Mouse (Mus musculus): Measurements from ENCODE around the gene Ptges.
"Not testable (repeated sequence)": the region's sequence is repeated elsewhere in the genome, so short reads cannot be mapped to it uniquely, and the experiment has no call there.

The Ptges gene

GRCm38 (mm10) chr2:30930846-30931245 is 1.2 kb upstream of the Ptges start:
- ATAC-seq (ENCODE audit: insufficient number of reproducible peaks, low FRiP score, low TSS enrichment), result not testable (repeated sequence)

- ATAC-seq (ENCODE audit: insufficient number of reproducible peaks, low FRiP score, low TSS enrichment), result no peak
Measured at GRCm38 (mm10) chr2:30928893-30929482, 675 bp downstream of the Ptges start.

- no peak for ATAC-seq (ENCODE audit: insufficient number of reproducible peaks, low FRiP score, low TSS enrichment)
Measured at GRCm38 (mm10) chr2:30927844-30928628, 1.6 kb downstream of the Ptges start.

DNA sequence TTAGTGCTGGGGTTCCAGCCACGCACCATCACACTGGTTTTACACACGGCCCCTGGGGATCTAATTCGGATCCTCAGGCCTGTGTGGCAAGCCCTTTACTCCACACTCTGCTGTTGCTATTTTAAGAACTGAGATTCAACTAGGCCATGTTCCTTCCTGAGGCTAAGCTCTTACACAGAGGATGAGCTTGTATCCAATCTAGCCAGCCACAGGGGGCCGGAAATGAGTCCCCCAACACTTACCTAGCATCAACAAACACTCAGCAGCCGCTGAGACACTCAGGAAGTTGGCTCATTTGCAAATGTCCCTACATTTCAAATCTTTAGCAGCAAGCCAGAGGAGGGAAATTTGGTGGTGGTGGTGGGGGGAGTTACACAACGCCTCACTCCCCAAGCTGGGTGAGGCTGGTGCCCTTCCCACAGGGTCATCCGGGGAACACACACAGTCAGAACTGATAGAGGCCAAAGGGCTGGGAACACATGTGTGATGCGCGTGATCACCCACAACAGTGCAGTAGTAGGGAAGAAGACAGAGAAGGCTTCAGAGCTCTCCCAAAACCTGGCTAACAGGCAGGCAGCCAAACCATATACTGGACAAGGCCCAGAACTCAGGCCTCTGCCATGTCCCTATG is 2.4 kb downstream of the Ptges start:
- ATAC-seq (ENCODE audit: insufficient number of reproducible peaks, low FRiP score, low TSS enrichment), result no peak

- ATAC-seq (ENCODE audit: insufficient number of reproducible peaks, low FRiP score, low TSS enrichment), result no peak
Measured at GRCm38 (mm10) chr2:30926381-30926780, 3.3 kb downstream of the Ptges start.

GRCm38 (mm10) chr2:30925181-30925580 is 4.5 kb downstream of the Ptges start:
- ATAC-seq (ENCODE audit: insufficient number of reproducible peaks, low FRiP score, low TSS enrichment), result no peak

- ATAC-seq (ENCODE audit: insufficient number of reproducible peaks, low FRiP score, low TSS enrichment), result no peak
Measured at GRCm38 (mm10) chr2:30923099-30923498, 6.6 kb downstream of the Ptges start.

- no peak for ATAC-seq (ENCODE audit: insufficient number of reproducible peaks, low FRiP score, low TSS enrichment)
Measured at GRCm38 (mm10) chr2:30920216-30920615, 9.4 kb downstream of the Ptges start.

GRCm38 (mm10) chr2:30918780-30919329 is 10.8 kb downstream of the Ptges start:
- no peak for ATAC-seq (ENCODE audit: insufficient number of reproducible peaks, low FRiP score, low TSS enrichment)

GRCm38 (mm10) chr2:30918126-30918525 is 11.5 kb downstream of the Ptges start:
- ATAC-seq (ENCODE audit: insufficient number of reproducible peaks, low FRiP score, low TSS enrichment), result no peak

GRCm38 (mm10) chr2:30917649-30918048 is 12.0 kb downstream of the Ptges start:
- no peak for ATAC-seq (ENCODE audit: insufficient number of reproducible peaks, low FRiP score, low TSS enrichment)

- ATAC-seq (ENCODE audit: insufficient number of reproducible peaks, low FRiP score, low TSS enrichment), result not testable (repeated sequence)
Measured at GRCm38 (mm10) chr2:30915933-30916332, 13.7 kb downstream of the Ptges start.

DNA sequence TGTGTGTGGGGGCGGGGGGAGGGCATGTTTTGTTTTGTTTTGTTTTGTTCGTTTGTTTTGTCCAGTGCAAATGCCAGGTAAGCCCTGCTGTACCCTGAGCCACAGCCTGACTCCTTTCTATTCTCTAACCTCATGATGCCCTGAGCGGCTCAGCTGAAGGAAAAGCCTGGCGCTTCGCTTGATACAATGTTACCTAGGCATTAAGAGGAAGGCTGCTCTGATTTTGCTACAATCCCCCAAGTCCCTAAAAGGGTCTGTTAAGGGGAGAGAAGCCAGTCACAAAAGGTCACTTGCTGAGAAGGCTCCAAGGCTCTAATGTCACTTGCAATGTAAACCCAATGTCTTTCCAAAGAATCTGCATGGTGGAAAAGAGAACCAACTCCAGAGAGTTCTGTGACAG is 14.3 kb downstream of the Ptges start:
- no peak for ATAC-seq (ENCODE audit: insufficient number of reproducible peaks, low FRiP score, low TSS enrichment)

DNA sequence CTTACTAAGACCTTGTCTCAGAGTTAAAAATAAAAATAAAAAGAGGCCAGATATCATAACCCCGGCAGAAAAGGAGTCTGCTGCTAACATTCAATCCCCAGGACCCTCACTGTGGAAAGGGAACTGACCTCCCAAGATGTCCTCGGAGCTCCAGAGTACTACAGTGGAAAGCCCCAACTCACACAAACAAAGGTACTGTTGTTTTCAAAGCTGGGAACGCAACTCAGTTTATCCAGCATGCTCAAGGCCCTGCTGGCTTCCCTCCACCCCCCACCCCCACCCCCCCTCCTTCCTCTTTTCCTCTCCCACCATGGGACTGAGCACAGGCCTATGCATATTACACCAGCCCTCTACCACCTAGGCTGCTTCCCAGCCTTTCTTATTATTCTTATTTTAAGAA is 14.8 kb downstream of the Ptges start:
- no peak for ATAC-seq (ENCODE audit: insufficient number of reproducible peaks, low FRiP score, low TSS enrichment)

DNA sequence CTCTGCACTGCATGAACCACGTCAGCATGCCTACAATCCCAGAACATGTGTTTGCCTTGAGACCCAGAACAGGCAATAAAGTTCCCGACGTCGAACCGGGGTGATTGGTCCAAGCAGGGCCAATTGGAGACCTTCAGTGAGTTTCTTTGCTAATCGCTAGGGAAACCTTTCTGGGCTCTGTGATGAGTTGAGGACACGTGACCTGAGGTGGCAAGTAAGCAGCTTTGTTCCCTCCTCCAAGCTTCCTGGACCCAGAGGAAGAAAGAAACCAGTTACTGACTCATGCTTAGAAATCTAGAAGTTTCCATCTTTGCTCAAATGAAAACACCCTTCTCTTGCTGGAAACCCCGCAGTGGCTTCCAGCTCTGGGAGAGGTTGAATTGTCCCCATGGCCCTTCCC is 16.6 kb downstream of the Ptges start:
- no peak for ATAC-seq (ENCODE audit: insufficient number of reproducible peaks, low FRiP score, low TSS enrichment)

DNA sequence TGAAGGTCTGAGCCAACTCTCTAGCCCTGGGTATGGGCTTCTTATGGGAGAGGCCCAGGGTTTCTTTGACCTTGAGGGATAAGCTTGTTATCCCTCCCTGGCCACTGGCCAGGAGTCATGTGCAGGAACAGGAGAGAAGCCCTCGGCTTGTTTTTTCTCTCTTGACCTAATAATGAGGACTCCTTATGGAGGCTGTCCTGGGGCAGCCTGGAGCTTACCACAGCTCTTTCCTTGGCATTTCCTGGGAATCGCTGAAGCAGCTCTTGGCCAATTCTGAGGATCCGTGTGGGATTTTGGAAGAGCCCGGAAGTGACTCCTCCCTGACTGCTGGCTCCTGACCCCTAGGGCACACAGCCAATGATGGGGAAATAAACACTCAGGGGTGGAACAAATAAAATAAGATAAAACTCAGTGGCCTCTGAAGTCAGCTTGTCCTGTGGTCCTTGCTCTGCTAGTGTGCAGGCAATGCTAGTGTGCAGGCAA is 17.3 kb downstream of the Ptges start:
- no peak for ATAC-seq (ENCODE audit: insufficient number of reproducible peaks, low FRiP score, low TSS enrichment)

DNA sequence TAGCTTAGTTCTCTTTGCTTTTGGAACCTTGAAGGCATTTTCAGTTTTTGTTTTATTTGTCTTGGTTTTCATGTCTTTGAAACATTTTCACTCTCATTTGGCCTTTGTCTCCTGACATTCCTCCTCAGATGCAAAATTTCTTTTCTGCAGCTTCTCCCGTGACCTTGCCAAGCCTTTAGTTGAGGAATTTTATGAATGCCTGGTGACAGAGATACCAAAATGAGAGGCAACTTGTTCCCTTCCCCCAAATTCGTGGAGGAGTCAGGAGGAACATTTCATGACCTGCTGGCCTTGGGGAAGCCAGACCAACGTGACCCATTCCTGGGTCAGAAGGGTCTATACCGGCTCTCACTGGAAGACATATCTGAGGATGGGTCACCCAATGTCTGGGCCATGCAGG is 23.0 kb downstream of the Ptges start:
- no peak for ATAC-seq (ENCODE audit: insufficient number of reproducible peaks, low FRiP score, low TSS enrichment)

- ATAC-seq (ENCODE audit: insufficient number of reproducible peaks, low FRiP score, low TSS enrichment), result no peak
Measured at GRCm38 (mm10) chr2:30905906-30906305, 23.8 kb downstream of the Ptges start.

DNA sequence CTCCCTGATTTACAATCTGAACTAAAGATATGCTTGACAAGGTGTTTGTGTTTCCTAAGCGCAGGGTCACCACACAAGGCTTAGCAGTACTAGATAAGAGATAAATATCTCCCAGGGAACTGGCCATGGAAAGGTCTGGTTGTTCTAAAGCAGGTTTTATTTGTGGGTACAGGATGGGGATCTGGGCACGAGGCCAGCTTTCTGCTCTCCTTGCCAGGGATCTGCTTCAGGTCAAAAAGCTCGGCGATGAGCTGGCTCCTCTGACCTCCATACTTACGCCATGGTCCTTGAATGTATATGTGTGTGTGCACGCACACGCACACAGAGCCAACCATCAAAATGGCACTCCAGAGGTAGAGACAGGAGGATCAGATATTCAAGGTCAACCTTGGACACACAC is 24.7 kb downstream of the Ptges start:
- no peak for ATAC-seq (ENCODE audit: insufficient number of reproducible peaks, low FRiP score, low TSS enrichment)

- ATAC-seq (ENCODE audit: insufficient number of reproducible peaks, low FRiP score, low TSS enrichment), result no peak
Measured at GRCm38 (mm10) chr2:30904231-30904630, 25.4 kb downstream of the Ptges start.

Measured in cerebellum, adult (tissue).